Mouse (Mus musculus): ENCODE results near the gene Fscn1. TPM values are rescaled to one million over a fixed set of nuclear protein-coding genes. Genes with fewer than 3 reads are reported as not detected.

Gene Fscn1
- total RNA-seq, 2 experiments from 2014 or later: 4.4 to 7.3 TPM

- TF ChIP-seq CTCF (IDR thresholded peaks at IDR 0.05): no peak
- H3K4me3 ChIP-seq: no peak overlapping the region
- intact Hi-C loops (cut with DNase I): no loop called here
- DNase-seq: no peak
- no peak overlapping the region for H3K27ac ChIP-seq
Observed at GRCm38 (mm10) chr5:142994746-142995145, 34.6 kb downstream of the Fscn1 start.

GRCm38 (mm10) chr5:142997526-142997925, 37.4 kb downstream of the Fscn1 start:
- no peak for DNase-seq
- no peak for TF ChIP-seq CTCF (IDR thresholded peaks at IDR 0.05)
- Histone ChIP-seq H3K27ac (no peak overlapping the region), H3K4me3 (no peak overlapping the region)
- intact Hi-C loops (cut with DNase I): no loop called here

GRCm38 (mm10) chr5:142998171-142998570, 38.0 kb downstream of the Fscn1 start:
- intact Hi-C loops (cut with DNase I): no loop called here
- H3K4me3 ChIP-seq: no peak overlapping the region
- no peak for TF ChIP-seq CTCF (IDR thresholded peaks at IDR 0.05)
- peak overlapping the region; percentile 51 for H3K27ac ChIP-seq
- no peak for DNase-seq

GRCm38 (mm10) chr5:143000091-143000490, 39.9 kb downstream of the Fscn1 start:
- Histone ChIP-seq H3K27ac (peak overlapping the region; percentile 76), H3K4me3 (no peak overlapping the region)
- intact Hi-C loops (cut with DNase I): no loop called here
- no peak for DNase-seq
- TF ChIP-seq CTCF (IDR thresholded peaks at IDR 0.05): no peak

GRCm38 (mm10) chr5:143000654-143001500, 40.7 kb downstream of the Fscn1 start:
- DNase-seq: peak; percentile 33
- no peak overlapping the region for H3K4me3 ChIP-seq
- TF ChIP-seq CTCF (IDR thresholded peaks at IDR 0.05): no peak
- intact Hi-C loops (cut with DNase I): no loop called here
- H3K27ac ChIP-seq: peak overlapping the region; percentile 76

GRCm38 (mm10) chr5:143009383-143009782, 49.2 kb downstream of the Fscn1 start:
- no peak for DNase-seq
- intact Hi-C loops (cut with DNase I): no loop called here
- TF ChIP-seq CTCF (IDR thresholded peaks at IDR 0.05): no peak
- peak overlapping the region; percentile 64 for H3K27ac ChIP-seq
- H3K4me3 ChIP-seq: peak overlapping the region; percentile 19

GRCm38 (mm10) chr5:143017401-143017800, 57.3 kb downstream of the Fscn1 start:
- H3K27ac ChIP-seq: peak overlapping the region; percentile 35; the same call in 1 of the 2 replicates
- H3K4me3 ChIP-seq: no peak overlapping the region
- TF ChIP-seq CTCF (IDR thresholded peaks at IDR 0.05): no peak
- intact Hi-C loops (cut with DNase I): no loop called here
- DNase-seq: no peak

Other genes starting within 250 kb of the Fscn1 start
- gene Tnrc18, start 142.7 kb upstream of the Fscn1 start, total RNA-seq (2021): 10 to 100 TPM; 31.5 to 32.0 TPM
- 1 to 10 TPM; 5.8 to 6.2 TPM for gene Fbxl18, start 64.9 kb upstream of the Fscn1 start, total RNA-seq (2021)
- gene Actb, start 53.6 kb upstream of the Fscn1 start, total RNA-seq (2021): 100 to 1,000 TPM; 365 to 571 TPM
- gene Rnf216, start 152.7 kb downstream of the Fscn1 start, total RNA-seq (2021): 10 to 100 TPM; 19.0 to 19.8 TPM
- not detected for gene Olfr718-ps1, start 187.2 kb downstream of the Fscn1 start, total RNA-seq (2021)
- gene Rbak, start 220.4 kb downstream of the Fscn1 start, total RNA-seq (2021): 1 to 10 TPM; 3.6 to 4.0 TPM
- not detected for gene Spdye4b, start 220.7 kb downstream of the Fscn1 start, total RNA-seq (2021)